Mouse (Mus musculus): ENCODE data around the gene Gnaz. TPM values are rescaled to one million over a fixed set of nuclear protein-coding genes. Genes with fewer than 3 reads are reported as not detected.

The Gnaz gene
- polyA plus RNA-seq, 1 experiment, result 0.44 TPM

- TF ChIP-seq POLR2A (IDR thresholded peaks at IDR 0.05; ENCODE audit: low read depth, low read length) (no peak), CTCF (IDR thresholded peaks at IDR 0.05; ENCODE audit: borderline replicate concordance, insufficient read depth, low read length) (no peak)
- H3K27ac ChIP-seq (ENCODE audit: insufficient read depth, low read length), result no peak overlapping the region
- no peaks in the 10 kb centered on the region for H3K4me1 ChIP-seq (ENCODE audit: control insufficient read depth, insufficient read depth, low read length)
- H3K4me3 ChIP-seq (ENCODE audit: insufficient read depth, low read length), result no peak overlapping the region
Observed at GRCm38 (mm10) chr10:74987698-74988470, 20.9 kb downstream of the Gnaz start.

- H3K4me3 ChIP-seq (ENCODE audit: insufficient read depth, low read length), result no peak overlapping the region
Observed at GRCm38 (mm10) chr10:74989814-74990213, 22.8 kb downstream of the Gnaz start.

DNA sequence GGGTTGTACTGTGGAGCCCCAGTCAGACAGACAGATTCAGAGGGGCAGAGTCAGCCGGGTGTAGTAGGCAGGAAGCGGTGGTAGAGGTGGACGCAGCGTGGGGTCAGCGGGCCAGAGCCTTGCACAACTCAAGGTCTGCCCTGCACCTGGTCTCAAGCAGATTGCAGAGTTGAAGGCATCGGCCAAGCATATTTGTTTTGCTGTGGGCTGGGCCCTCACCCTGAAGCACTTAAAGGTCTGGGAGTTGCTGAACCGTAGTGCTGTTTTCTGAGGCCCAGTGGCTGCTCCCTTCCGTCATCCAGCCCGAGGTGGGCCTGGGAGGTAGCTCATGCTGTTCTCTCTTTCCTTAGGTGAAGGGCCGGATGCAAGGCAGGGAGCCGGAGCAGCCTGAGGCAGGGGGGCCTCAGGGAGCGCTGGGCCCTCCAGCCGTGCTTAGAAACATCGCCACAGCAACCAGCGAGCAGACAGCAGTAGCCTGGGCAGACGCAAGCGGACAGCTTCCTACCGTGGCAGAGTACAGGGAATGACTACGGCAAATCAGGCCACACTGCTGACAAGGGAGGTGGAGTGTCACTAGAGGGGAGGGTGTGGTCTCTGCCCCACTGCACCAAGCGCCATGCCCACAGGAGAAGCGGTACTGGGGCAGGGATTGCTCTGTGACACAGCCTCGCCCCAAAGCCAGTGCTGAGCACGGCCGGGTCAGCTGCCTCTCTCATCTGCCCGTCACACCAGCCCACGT is 23.8 kb downstream of the Gnaz start:
- no peaks in the 10 kb centered on the region for H3K4me1 ChIP-seq (ENCODE audit: control insufficient read depth, insufficient read depth, low read length)
- TF ChIP-seq POLR2A (IDR thresholded peaks at IDR 0.05; ENCODE audit: low read depth, low read length) (no peak), CTCF (IDR thresholded peaks at IDR 0.05; ENCODE audit: borderline replicate concordance, insufficient read depth, low read length) (no peak)
- no peak overlapping the region for H3K4me3 ChIP-seq (ENCODE audit: insufficient read depth, low read length)
- H3K27ac ChIP-seq (ENCODE audit: insufficient read depth, low read length), result no peak overlapping the region

More at GRCm38 (mm10) chr10:74989814-74990213, 22.8 kb downstream of the Gnaz start:
- TF ChIP-seq POLR2A (IDR thresholded peaks at IDR 0.05; ENCODE audit: low read depth, low read length), result no peak
- no peak for TF ChIP-seq CTCF (IDR thresholded peaks at IDR 0.05; ENCODE audit: borderline replicate concordance, insufficient read depth, low read length)
- Histone ChIP-seq H3K27ac (ENCODE audit: insufficient read depth, low read length) (no peak overlapping the region), H3K4me1 (ENCODE audit: control insufficient read depth, insufficient read depth, low read length) (no peaks in the 10 kb centered on the region)

DNA sequence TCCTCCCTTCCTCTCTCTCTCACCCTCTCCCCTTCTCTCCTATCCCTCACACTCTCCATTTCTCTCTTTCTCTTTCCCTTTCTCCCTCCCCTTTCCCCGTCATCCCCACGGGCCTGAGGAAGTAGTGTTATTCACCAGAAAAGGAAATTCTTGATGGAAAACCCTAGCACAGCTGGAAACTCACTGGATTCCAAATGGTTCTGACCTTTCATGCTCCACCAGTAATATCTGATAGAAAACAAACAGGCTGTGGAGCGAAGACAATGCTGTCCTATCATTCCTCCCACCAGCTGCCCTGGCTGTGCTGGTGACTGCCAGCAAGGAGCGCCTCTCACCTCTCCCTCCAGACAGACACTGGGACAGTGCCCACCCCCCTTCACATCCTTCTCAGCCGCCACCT is 27.9 kb downstream of the Gnaz start:
- Histone ChIP-seq H3K4me3 (ENCODE audit: insufficient read depth, low read length) (no peak overlapping the region), H3K4me1 (ENCODE audit: control insufficient read depth, insufficient read depth, low read length) (no peaks in the 10 kb centered on the region), H3K27ac (ENCODE audit: insufficient read depth, low read length) (no peak overlapping the region)
- no peak for TF ChIP-seq CTCF (IDR thresholded peaks at IDR 0.05; ENCODE audit: borderline replicate concordance, insufficient read depth, low read length)

GRCm38 (mm10) chr10:74995377-74995776 is 28.4 kb downstream of the Gnaz start:
- Histone ChIP-seq H3K4me1 (ENCODE audit: control insufficient read depth, insufficient read depth, low read length) (no peaks in the 10 kb centered on the region), H3K27ac (ENCODE audit: insufficient read depth, low read length) (no peak overlapping the region), H3K4me3 (ENCODE audit: insufficient read depth, low read length) (no peak overlapping the region)
- TF ChIP-seq POLR2A (IDR thresholded peaks at IDR 0.05; ENCODE audit: low read depth, low read length) (no peak), CTCF (IDR thresholded peaks at IDR 0.05; ENCODE audit: borderline replicate concordance, insufficient read depth, low read length) (no peak)

DNA sequence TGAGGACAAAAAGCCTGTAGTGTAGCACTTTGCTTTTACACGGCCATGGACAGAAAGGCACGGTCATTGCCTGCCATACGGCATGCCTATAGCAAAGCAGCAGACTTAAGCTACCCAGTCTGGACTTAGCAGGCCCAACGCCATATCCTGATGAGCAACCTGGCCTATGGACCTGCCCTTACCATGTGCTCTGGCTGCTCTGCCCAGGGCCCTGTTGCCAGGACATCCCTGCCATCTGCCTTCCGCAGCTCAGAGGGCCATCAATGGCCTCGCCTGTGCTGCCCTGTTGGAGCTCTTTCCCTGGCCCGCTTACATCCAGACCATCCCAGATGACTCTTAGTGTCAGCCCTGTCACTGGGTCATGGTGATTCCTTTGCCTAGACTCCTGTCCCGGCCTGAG is 34.4 kb downstream of the Gnaz start:
- no peaks in the 10 kb centered on the region for H3K4me1 ChIP-seq (ENCODE audit: control insufficient read depth, insufficient read depth, low read length)
- no peak overlapping the region for H3K4me3 ChIP-seq (ENCODE audit: insufficient read depth, low read length)
- TF ChIP-seq CTCF (IDR thresholded peaks at IDR 0.05; ENCODE audit: borderline replicate concordance, insufficient read depth, low read length) (no peak), POLR2A (IDR thresholded peaks at IDR 0.05; ENCODE audit: low read depth, low read length) (no peak)
- no peak overlapping the region for H3K27ac ChIP-seq (ENCODE audit: insufficient read depth, low read length)

GRCm38 (mm10) chr10:75004067-75004466 is 37.1 kb downstream of the Gnaz start:
- Histone ChIP-seq H3K4me3 (ENCODE audit: insufficient read depth, low read length) (no peak overlapping the region), H3K27ac (ENCODE audit: insufficient read depth, low read length) (no peak overlapping the region), H3K4me1 (ENCODE audit: control insufficient read depth, insufficient read depth, low read length) (no peaks in the 10 kb centered on the region)
- TF ChIP-seq POLR2A (IDR thresholded peaks at IDR 0.05; ENCODE audit: low read depth, low read length), result no peak
- TF ChIP-seq CTCF (IDR thresholded peaks at IDR 0.05; ENCODE audit: borderline replicate concordance, insufficient read depth, low read length), result no peak

- TF ChIP-seq POLR2A (IDR thresholded peaks at IDR 0.05; ENCODE audit: low read depth, low read length) (no peak), CTCF (IDR thresholded peaks at IDR 0.05; ENCODE audit: borderline replicate concordance, insufficient read depth, low read length) (no peak)
- Histone ChIP-seq H3K4me3 (ENCODE audit: insufficient read depth, low read length) (no peak overlapping the region), H3K4me1 (ENCODE audit: control insufficient read depth, insufficient read depth, low read length) (no peaks in the 10 kb centered on the region), H3K27ac (ENCODE audit: insufficient read depth, low read length) (no peak overlapping the region)
Observed at GRCm38 (mm10) chr10:75006889-75007662, 40.1 kb downstream of the Gnaz start.

DNA sequence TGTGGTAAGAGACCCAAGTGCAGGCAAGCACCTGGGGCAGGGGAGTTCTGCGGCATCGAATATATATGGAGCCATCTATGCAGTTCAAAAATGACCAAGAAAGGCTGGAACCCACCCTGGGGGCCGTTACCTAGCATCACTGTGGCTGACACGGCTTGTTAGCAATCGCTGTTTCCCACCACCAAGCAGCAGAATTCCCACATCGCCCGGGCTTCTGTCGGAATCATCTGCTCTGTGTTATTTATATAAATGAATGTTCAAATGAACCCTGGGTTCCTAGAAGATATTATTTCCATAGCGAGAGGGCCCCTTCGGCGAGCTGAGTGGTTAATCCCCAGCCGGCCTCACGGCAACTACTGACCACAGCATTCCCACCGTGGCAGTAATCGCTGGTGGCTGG is 43.7 kb downstream of the Gnaz start:
- TF ChIP-seq POLR2A (IDR thresholded peaks at IDR 0.05; ENCODE audit: low read depth, low read length), result no peak
- no peak for TF ChIP-seq CTCF (IDR thresholded peaks at IDR 0.05; ENCODE audit: borderline replicate concordance, insufficient read depth, low read length)
- no peaks in the 10 kb centered on the region for H3K4me1 ChIP-seq (ENCODE audit: control insufficient read depth, insufficient read depth, low read length)
- no peak overlapping the region for H3K4me3 ChIP-seq (ENCODE audit: insufficient read depth, low read length)
- H3K27ac ChIP-seq (ENCODE audit: insufficient read depth, low read length), result no peak overlapping the region

Data from embryonic fibroblast, embryonic 13.5 days (primary cell).